Mouse (Mus musculus): ENCODE results near the gene Dhdh. TPM values are rescaled to one million over a fixed set of nuclear protein-coding genes. Genes with fewer than 3 reads are reported as not detected.

Dhdh gene
- total RNA-seq (2023): 3.7 and 5.4 TPM in 2 replicates

DNA sequence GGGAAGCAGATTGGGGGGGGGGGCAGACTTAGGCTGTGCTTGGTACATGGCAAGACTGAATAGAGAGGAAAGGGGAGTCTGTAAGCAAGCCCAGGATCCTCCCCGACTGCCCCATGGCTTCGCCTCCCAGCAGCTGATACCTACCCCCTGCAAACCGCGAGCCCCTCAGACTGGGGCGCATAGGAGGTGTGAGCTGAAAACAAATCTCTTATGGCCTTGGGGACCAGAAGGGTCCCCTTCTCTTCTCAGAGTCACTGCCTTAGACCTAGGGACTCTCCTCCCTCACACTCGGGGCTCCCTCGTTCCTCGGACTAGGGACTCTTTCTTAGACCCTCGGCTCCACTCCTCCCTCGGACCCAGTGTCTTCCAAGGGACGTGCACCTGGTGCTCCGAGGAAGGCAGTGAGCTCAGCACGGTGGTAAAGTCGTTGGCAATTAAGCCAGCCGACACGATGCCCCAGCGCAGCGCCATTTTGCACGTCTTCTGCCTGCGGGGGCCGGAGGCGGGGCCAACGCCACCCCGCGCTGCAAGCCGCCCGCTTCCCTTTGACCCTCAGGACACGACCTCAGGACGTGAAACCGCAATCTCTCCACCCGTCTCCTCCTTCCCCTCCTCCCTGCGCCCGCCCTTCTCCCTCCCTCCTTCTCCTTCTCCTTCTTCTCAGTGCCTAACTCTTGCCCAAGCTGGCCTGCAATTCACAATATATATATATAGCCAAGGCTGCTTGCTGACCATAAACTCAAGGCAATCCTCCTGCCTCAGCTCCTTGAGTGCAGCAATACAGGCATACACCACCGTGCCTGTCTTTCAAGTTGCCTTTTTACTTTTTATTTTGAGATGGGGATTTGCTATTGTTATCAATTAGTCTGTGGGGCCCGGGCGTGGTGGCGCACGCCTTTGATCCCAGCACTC is at the start of gene Dhdh:
TSS of gene Dhdh (minus strand) at position 513 of the 912 bp plus-strand sequence.

DNA sequence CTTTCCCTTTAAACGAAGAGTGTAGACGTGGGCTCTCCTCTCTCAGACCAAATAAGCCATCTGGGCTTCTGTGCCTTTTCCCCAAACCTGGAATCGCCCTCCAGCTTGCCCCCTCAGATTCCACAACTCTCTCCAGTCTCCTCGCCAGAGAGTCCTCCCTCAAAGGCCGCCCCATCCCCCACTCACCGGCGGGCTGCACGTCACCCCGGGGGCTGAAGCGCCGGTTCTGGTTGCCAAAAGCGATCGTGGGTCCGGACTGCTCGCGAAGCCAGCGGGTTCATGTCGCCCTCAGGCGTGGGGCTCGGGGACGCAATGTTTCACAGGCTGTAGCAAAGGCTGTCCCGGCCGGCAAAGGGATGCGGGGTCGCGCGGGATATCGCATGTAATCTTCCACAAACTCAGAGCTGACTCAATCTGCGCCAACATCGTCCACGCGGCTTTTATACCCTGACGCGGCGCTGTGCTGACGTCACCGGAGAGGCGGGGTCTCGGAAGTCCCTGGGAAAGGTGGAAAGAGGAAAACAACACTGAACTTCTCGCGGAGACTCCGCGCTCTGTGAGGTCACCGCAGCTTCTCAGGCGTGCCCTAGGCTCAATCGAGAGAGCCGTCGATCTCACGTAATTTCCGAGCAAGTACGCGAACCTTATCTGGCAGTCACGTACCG is 37.3 kb upstream of the Dhdh start, which contains the start of the genes Ppp1r15a and Plekha4:
TSS of gene Ppp1r15a (minus strand) at position 460 of the 665 bp plus-strand sequence.
TSS of gene Plekha4 (plus strand) at position 522 of the 665 bp plus-strand sequence.

GRCm38 (mm10) chr7:45509912-45510787 is 21.5 kb upstream of the Dhdh start, which contains the start of gene Nucb1:
Nucb1 (minus strand) TSS chr7:45510406.

DNA sequence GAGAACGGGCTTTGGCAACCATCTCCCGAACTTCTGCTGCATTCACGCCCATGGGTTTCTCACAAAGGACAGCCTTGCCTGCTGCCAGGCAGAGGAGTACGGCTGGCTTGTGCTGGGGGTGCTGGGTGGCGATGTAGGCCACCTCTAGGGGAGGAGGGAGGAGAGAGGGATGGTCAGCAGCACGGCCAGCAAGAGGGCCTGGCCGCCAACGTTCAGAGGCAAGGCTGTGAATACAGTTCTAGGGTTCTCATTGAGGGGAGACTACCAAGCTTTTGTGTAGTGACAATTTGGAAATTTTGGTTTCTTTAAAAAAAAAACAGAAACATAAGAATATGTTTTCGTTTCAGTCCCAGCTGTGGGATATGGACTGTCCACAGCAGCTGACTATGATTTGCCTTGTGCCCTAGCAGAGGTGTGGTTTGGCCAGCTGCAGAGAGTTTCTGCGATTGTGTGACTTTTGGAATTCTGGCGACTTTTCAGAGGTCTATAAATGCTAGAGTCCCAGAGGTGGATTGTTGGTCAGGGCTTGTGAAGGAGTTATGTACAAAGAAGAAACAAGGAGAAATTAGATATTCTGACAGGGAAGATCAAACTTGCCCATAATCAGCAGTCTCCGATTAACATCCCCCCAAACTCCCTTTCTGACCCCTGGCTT is 1.7 kb downstream of the Dhdh start, which contains the start of gene Gm45808:
TSS of gene Gm45808 (minus strand) at position 51 of the 655 bp plus-strand sequence.

GRCm38 (mm10) chr7:45481374-45481927 is 7.2 kb downstream of the Dhdh start, which contains the start of gene Tulp2:
Tulp2 (plus strand) TSS chr7:45481877.

DNA sequence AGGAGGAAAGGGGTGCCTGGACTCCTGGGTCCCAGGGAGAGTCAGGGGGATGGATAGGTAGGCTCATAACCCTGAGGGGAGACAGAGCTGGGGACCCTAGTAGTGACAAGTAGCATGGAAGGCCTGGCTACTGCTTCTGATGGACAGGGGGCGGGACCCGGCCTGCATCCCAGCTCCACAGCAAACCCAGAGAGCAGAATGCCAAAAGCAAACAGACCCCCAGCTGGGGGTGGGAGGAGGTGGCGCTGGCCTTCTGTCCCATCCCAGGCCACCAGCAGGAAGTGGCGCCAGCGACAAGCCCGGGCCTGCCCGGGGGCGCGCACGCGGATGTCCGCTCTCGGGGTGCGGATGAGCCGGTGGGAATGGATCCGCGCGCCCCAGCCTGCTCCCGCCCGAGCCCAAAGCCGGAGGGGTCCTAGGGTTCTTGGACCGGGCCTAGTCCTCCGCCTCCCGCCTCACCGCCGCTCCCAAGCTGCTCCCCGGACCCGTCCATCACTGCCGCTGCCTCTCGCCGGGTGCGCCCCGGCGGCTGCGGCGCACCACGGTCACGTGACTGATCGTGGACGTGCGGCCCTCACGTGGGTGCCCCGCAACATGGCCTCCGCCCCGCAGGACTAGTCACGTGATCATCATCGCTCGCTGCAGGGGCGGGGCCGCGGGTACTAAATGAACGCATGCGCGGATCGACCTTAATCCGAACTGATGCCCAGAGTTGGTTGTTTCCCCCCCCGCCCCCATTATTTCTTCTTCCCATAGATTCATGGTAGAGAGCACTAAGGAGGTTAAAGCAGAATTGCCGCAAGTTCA is 22.1 kb downstream of the Dhdh start, which contains the start of gene Bax:
TSS of gene Bax (minus strand) at position 616 of the 807 bp plus-strand sequence.

GRCm38 (mm10) chr7:45459564-45460140 is 29.0 kb downstream of the Dhdh start, which contains the start of gene Ftl1:
Ftl1 (minus strand) TSS chr7:45459884.

DNA sequence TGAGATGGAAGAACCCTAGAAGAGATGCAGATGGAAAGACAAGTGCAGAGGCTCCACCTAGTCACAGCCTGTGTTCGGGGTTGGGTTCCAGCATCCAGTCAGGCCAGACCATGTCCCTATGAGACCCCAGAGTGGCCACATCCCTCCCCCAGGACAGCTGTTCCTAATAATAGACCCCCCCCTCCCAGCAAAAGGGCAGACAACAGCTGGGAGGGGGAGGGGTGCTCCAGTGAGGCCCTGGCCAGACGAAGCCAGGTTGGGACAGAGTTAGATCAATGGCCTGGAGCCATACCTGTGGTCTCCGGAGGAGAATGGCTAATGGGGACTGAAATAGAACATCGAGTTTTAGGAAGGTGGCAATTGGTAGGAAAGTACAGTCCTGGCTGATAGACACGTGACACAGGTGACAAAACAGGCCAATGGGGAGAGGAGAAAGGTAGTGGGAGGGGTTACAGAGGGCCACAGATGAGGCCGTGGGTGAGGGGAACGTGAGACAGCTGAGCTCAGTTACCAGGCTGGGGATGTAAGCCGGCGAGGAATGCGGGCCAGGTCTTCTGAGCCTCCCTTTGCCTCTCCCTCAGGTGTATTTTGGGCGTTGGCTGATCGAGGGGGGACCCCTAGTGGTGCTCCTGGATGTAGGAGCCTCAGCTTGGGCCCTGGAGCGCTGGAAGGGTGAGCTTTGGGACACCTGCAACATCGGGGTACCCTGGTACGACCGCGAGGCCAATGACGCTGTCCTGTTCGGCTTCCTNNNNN is 50.9 kb downstream of the Dhdh start, which contains the start of gene Ruvbl2:
TSS of gene Ruvbl2 (minus strand) at position 576 of the 756 bp plus-strand sequence.

GRCm38 (mm10) chr7:45434203-45435015 is 54.2 kb downstream of the Dhdh start, which contains the start of gene Gys1:
Gys1 (plus strand) TSS chr7:45434844.

Other genes with a start within 250 kb of the Dhdh start
- gene Cd37, start 249.7 kb downstream of the Dhdh start, total RNA-seq (2023): 347 and 367 TPM in 2 replicates
- gene Slc6a16, start 247.7 kb downstream of the Dhdh start, total RNA-seq (2023): 1.2 and 1.3 TPM in 2 replicates
- gene Slc6a21, start 211.3 kb downstream of the Dhdh start, total RNA-seq (2023): not detected in 2 replicates
- 3.6 and 5.2 TPM in 2 replicates for gene Trpm4, start 155.0 kb downstream of the Dhdh start, total RNA-seq (2023)
- not detected in 2 replicates for gene Hrc, start 153.5 kb downstream of the Dhdh start, total RNA-seq (2023)
- 0.09 TPM in 1 of 2 replicates, not detected in the other for gene Ppfia3, start 121.8 kb downstream of the Dhdh start, total RNA-seq (2023)
- 2.5 TPM in 1 of 2 replicates, not detected in the other for gene Lin7b, start 118.2 kb downstream of the Dhdh start, total RNA-seq (2023)
- 255 and 367 TPM in 2 replicates for gene Snrnp70, start 93.1 kb downstream of the Dhdh start, total RNA-seq (2023)
- gene Kcna7, start 83.2 kb downstream of the Dhdh start, total RNA-seq (2023): not detected in 2 replicates
- not detected in 2 replicates for gene Ntf5, start 75.1 kb downstream of the Dhdh start, total RNA-seq (2023)
- gene Lhb, start 68.0 kb downstream of the Dhdh start, total RNA-seq (2023): not detected in 2 replicates
- 53.5 and 56.5 TPM in 2 replicates for gene Gys1, start 54.0 kb downstream of the Dhdh start, total RNA-seq (2023)
- gene Ruvbl2, start 50.7 kb downstream of the Dhdh start, total RNA-seq (2023): 22.0 and 31.6 TPM in 2 replicates
- 1,156 and 1,320 TPM in 2 replicates for gene Ftl1, start 28.9 kb downstream of the Dhdh start, total RNA-seq (2023)
- 37.2 and 40.7 TPM in 2 replicates for gene Bax, start 21.9 kb downstream of the Dhdh start, total RNA-seq (2023)
- not detected in 2 replicates for gene Tulp2, start 6.9 kb downstream of the Dhdh start, total RNA-seq (2023)
- gene Gm45808, start 2.0 kb downstream of the Dhdh start, total RNA-seq (2023): 0.98 and 1.7 TPM in 2 replicates
- gene Nucb1, start 21.6 kb upstream of the Dhdh start, total RNA-seq (2023): 90.7 and 109 TPM in 2 replicates
- gene Ppp1r15a, start 37.5 kb upstream of the Dhdh start, total RNA-seq (2023): 126 and 199 TPM in 2 replicates
- gene Plekha4, start 37.5 kb upstream of the Dhdh start, total RNA-seq (2023): not detected in 2 replicates
- 0.95 TPM in 1 of 2 replicates, not detected in the other for gene Hsd17b14, start 66.1 kb upstream of the Dhdh start, total RNA-seq (2023)
- gene Bcat2, start 81.3 kb upstream of the Dhdh start, total RNA-seq (2023): 24.0 and 34.0 TPM in 2 replicates
- gene Fgf21, start 126.7 kb upstream of the Dhdh start, total RNA-seq (2023): not detected in 2 replicates
- not detected in 2 replicates for gene Fut1, start 128.5 kb upstream of the Dhdh start, total RNA-seq (2023)
- not detected in 2 replicates for gene Izumo1, start 133.0 kb upstream of the Dhdh start, total RNA-seq (2023)
- gene Rasip1, start 138.7 kb upstream of the Dhdh start, total RNA-seq (2023): 4.3 and 5.0 TPM in 2 replicates
- gene Mamstr, start 151.2 kb upstream of the Dhdh start, total RNA-seq (2023): 0.20 TPM in 1 of 2 replicates, not detected in the other
- not detected in 2 replicates for gene Fut2, start 177.6 kb upstream of the Dhdh start, total RNA-seq (2023)
- gene Ntn5, start 195.2 kb upstream of the Dhdh start, total RNA-seq (2023): not detected in 2 replicates
- gene Sec1, start 205.6 kb upstream of the Dhdh start, total RNA-seq (2023): not detected in 2 replicates
- not detected in 2 replicates for gene Car11, start 211.0 kb upstream of the Dhdh start, total RNA-seq (2023)
- gene Dbp, start 216.3 kb upstream of the Dhdh start, total RNA-seq (2023): 5.0 and 6.3 TPM in 2 replicates
- 572 and 599 TPM in 2 replicates for gene Rpl18, start 226.7 kb upstream of the Dhdh start, total RNA-seq (2023)
- gene Sphk2, start 229.2 kb upstream of the Dhdh start, total RNA-seq (2023): 62.3 and 77.9 TPM in 2 replicates
- gene Fam83e, start 232.4 kb upstream of the Dhdh start, total RNA-seq (2023): 0.16 and 0.20 TPM in 2 replicates
- gene Spaca4, start 237.0 kb upstream of the Dhdh start, total RNA-seq (2023): not detected in 2 replicates

All from neutrophil, adult 65 days (primary cell).